Mouse (Mus musculus): ENCODE measurements at regions not wholly inside any gene's neighbourhood (a gene's known extent, or its start where the extent isn't known, plus 50 kb on each side); places are given as distances from the start of the nearest gene placed in this dataset.

GRCm38 (mm10) chr8:96174996-96175395 lies 286.6 kb upstream of the Got2 start:
- H3K27me3 ChIP-seq = no peaks in the 10 kb centered on the region
- peak; percentile 74; the same call in 1 of the 2 replicates for ATAC-seq (ENCODE audit: low FRiP score)
- no peak overlapping the region for H3K4me3 ChIP-seq
- WGBS = 60% methylated on average over 5 of the region's 5 CpGs
- no peaks in the 10 kb centered on the region for H3K9me3 ChIP-seq (replicated peaks)
- no peak overlapping the region for H3K27ac ChIP-seq
- H3K36me3 ChIP-seq = no peaks in the 10 kb centered on the region
- no peak overlapping the region for H3K9ac ChIP-seq
- H3K4me2 ChIP-seq (replicated peaks) = no peak overlapping the region
- no peaks in the 10 kb centered on the region for H3K4me1 ChIP-seq

GRCm38 (mm10) chr8:96164933-96165332 lies 276.6 kb upstream of the Got2 start:
- H3K9me3 ChIP-seq (replicated peaks) = no peaks in the 10 kb centered on the region
- H3K4me1 ChIP-seq = no peaks in the 10 kb centered on the region
- no peak overlapping the region for H3K27ac ChIP-seq
- ATAC-seq (ENCODE audit: low FRiP score) = no peak
- H3K27me3 ChIP-seq = no peaks in the 10 kb centered on the region
- 91% methylated on average over 8 of the region's 8 CpGs for WGBS
- H3K9ac ChIP-seq = no peak overlapping the region
- no peak overlapping the region for H3K4me3 ChIP-seq
- H3K36me3 ChIP-seq = no peaks in the 10 kb centered on the region
- no peak overlapping the region for H3K4me2 ChIP-seq (replicated peaks)

- Histone ChIP-seq H3K9me3 (replicated peaks) (no peaks in the 10 kb centered on the region), H3K9ac (no peak overlapping the region), H3K4me3 (no peak overlapping the region), H3K36me3 (no peaks in the 10 kb centered on the region), H3K4me2 (replicated peaks) (no peak overlapping the region), H3K27me3 (no peaks in the 10 kb centered on the region), H3K4me1 (no peaks in the 10 kb centered on the region), H3K27ac (no peak overlapping the region)
- no peak for ATAC-seq (ENCODE audit: low FRiP score)
- WGBS = 47% methylated on average over 6 of the region's 6 CpGs
Observed at GRCm38 (mm10) chr8:96159899-96160298, 271.6 kb upstream of the Got2 start.

- no peak for ATAC-seq (ENCODE audit: low FRiP score)
- WGBS = 44% methylated on average over 12 of the region's 12 CpGs
- Histone ChIP-seq H3K9me3 (replicated peaks) (no peaks in the 10 kb centered on the region), H3K36me3 (no peaks in the 10 kb centered on the region), H3K9ac (no peak overlapping the region), H3K4me1 (no peaks in the 10 kb centered on the region), H3K4me2 (replicated peaks) (no peak overlapping the region), H3K27ac (no peak overlapping the region), H3K4me3 (no peak overlapping the region), H3K27me3 (no peaks in the 10 kb centered on the region)
Observed at GRCm38 (mm10) chr8:96152496-96153250, 264.3 kb upstream of the Got2 start.

- ATAC-seq (ENCODE audit: low FRiP score) = no peak
- WGBS = 83% methylated on average over 10 of the region's 10 CpGs
- no peaks in the 10 kb centered on the region for H3K4me1 ChIP-seq
- no peaks in the 10 kb centered on the region for H3K27me3 ChIP-seq
- no peaks in the 10 kb centered on the region for H3K9me3 ChIP-seq (replicated peaks)
- no peak overlapping the region for H3K27ac ChIP-seq
- no peak overlapping the region for H3K4me3 ChIP-seq
- no peak overlapping the region for H3K4me2 ChIP-seq (replicated peaks)
- no peak overlapping the region for H3K9ac ChIP-seq
- no peaks in the 10 kb centered on the region for H3K36me3 ChIP-seq
Observed at GRCm38 (mm10) chr8:96152056-96152455, 263.7 kb upstream of the Got2 start.

- no peaks in the 10 kb centered on the region for H3K4me1 ChIP-seq
- no peak overlapping the region for H3K27ac ChIP-seq
- H3K9ac ChIP-seq = no peak overlapping the region
- H3K9me3 ChIP-seq (replicated peaks) = no peaks in the 10 kb centered on the region
- WGBS = 85% methylated on average over 16 of the region's 16 CpGs
- no peaks in the 10 kb centered on the region for H3K27me3 ChIP-seq
- no peak overlapping the region for H3K4me3 ChIP-seq
- no peaks in the 10 kb centered on the region for H3K36me3 ChIP-seq
- no peak for ATAC-seq (ENCODE audit: low FRiP score)
- no peak overlapping the region for H3K4me2 ChIP-seq (replicated peaks)
Observed at GRCm38 (mm10) chr8:96151065-96151472, 262.7 kb upstream of the Got2 start.

GRCm38 (mm10) chr8:96132183-96132582 lies 243.8 kb upstream of the Got2 start:
- no peak overlapping the region for H3K4me2 ChIP-seq (replicated peaks)
- no peaks in the 10 kb centered on the region for H3K4me1 ChIP-seq
- H3K4me3 ChIP-seq = no peak overlapping the region
- no peaks in the 10 kb centered on the region for H3K36me3 ChIP-seq
- H3K9ac ChIP-seq = no peak overlapping the region
- no peak overlapping the region for H3K27ac ChIP-seq
- WGBS = 30% methylated on average over 5 of the region's 5 CpGs
- ATAC-seq (ENCODE audit: low FRiP score) = no peak
- no peaks in the 10 kb centered on the region for H3K27me3 ChIP-seq
- H3K9me3 ChIP-seq (replicated peaks) = no peaks in the 10 kb centered on the region

GRCm38 (mm10) chr8:96128329-96128728 lies 240.0 kb upstream of the Got2 start:
- H3K4me3 ChIP-seq = no peak overlapping the region
- no peaks in the 10 kb centered on the region for H3K4me1 ChIP-seq
- H3K27me3 ChIP-seq = no peaks in the 10 kb centered on the region
- H3K27ac ChIP-seq = no peak overlapping the region
- H3K9me3 ChIP-seq (replicated peaks) = no peaks in the 10 kb centered on the region; the same call in 1 of the 2 replicates
- H3K9ac ChIP-seq = no peak overlapping the region
- WGBS = 72% methylated on average over 2 of the region's 2 CpGs
- H3K36me3 ChIP-seq = no peaks in the 10 kb centered on the region
- no peak overlapping the region for H3K4me2 ChIP-seq (replicated peaks)
- no peak for ATAC-seq (ENCODE audit: low FRiP score)

- 83% methylated on average over 5 of the region's 5 CpGs for WGBS
Observed at GRCm38 (mm10) chr8:96100817-96101216, 212.5 kb upstream of the Got2 start.

GRCm38 (mm10) chr8:96092931-96093330 lies 204.6 kb upstream of the Got2 start:
- no peaks in the 10 kb centered on the region for H3K27me3 ChIP-seq
- H3K27ac ChIP-seq = no peak overlapping the region
- WGBS = 84% methylated on average over 3 of the region's 3 CpGs
- H3K4me3 ChIP-seq = no peak overlapping the region
- no peaks in the 10 kb centered on the region for H3K36me3 ChIP-seq
- H3K9ac ChIP-seq = no peak overlapping the region
- H3K4me2 ChIP-seq (replicated peaks) = no peak overlapping the region
- no peak for ATAC-seq (ENCODE audit: low FRiP score)
- no peaks in the 10 kb centered on the region for H3K9me3 ChIP-seq (replicated peaks)
- H3K4me1 ChIP-seq = no peaks in the 10 kb centered on the region

More at GRCm38 (mm10) chr8:96100817-96101216, 212.5 kb upstream of the Got2 start:
- Histone ChIP-seq H3K9me3 (replicated peaks) (no peaks in the 10 kb centered on the region), H3K4me3 (no peak overlapping the region), H3K4me1 (no peaks in the 10 kb centered on the region), H3K4me2 (replicated peaks) (no peak overlapping the region), H3K9ac (no peak overlapping the region), H3K27ac (no peak overlapping the region), H3K27me3 (no peaks in the 10 kb centered on the region), H3K36me3 (no peaks in the 10 kb centered on the region)
- no peak for ATAC-seq (ENCODE audit: low FRiP score)

GRCm38 (mm10) chr8:96090231-96090630 lies 201.9 kb upstream of the Got2 start:
- Histone ChIP-seq H3K36me3 (no peaks in the 10 kb centered on the region), H3K4me1 (no peaks in the 10 kb centered on the region), H3K9me3 (replicated peaks) (no peaks in the 10 kb centered on the region), H3K27ac (no peak overlapping the region), H3K27me3 (no peaks in the 10 kb centered on the region), H3K4me2 (replicated peaks) (no peak overlapping the region), H3K4me3 (no peak overlapping the region), H3K9ac (no peak overlapping the region)
- no peak for ATAC-seq (ENCODE audit: low FRiP score)
- 85% methylated on average over 1 of the region's 1 CpGs for WGBS

GRCm38 (mm10) chr8:96068306-96068705 lies 180.0 kb upstream of the Got2 start:
- 76% methylated on average over 5 of the region's 5 CpGs for whole genome bisulfite sequencing
- no peak for ATAC-seq (ENCODE audit: low FRiP score)

GRCm38 (mm10) chr8:96047686-96048085 lies 159.3 kb upstream of the Got2 start:
- no peaks in the 10 kb centered on the region for H3K9me3 ChIP-seq (replicated peaks)
- 50% methylated on average over 3 of the region's 3 CpGs for WGBS

More at GRCm38 (mm10) chr8:96068306-96068705, 180.0 kb upstream of the Got2 start:
- Histone ChIP-seq H3K9ac (no peak overlapping the region), H3K4me3 (no peak overlapping the region), H3K27ac (no peak overlapping the region), H3K4me1 (no peaks in the 10 kb centered on the region), H3K27me3 (no peaks in the 10 kb centered on the region), H3K36me3 (no peaks in the 10 kb centered on the region), H3K4me2 (replicated peaks) (no peak overlapping the region), H3K9me3 (replicated peaks) (no peaks in the 10 kb centered on the region)

More at GRCm38 (mm10) chr8:96047686-96048085, 159.3 kb upstream of the Got2 start:
- Histone ChIP-seq H3K27me3 (no peaks in the 10 kb centered on the region), H3K4me2 (replicated peaks) (no peak overlapping the region), H3K4me3 (no peak overlapping the region), H3K4me1 (peaks cover 4% of the 10 kb centered on the region; the same call in 1 of the 2 replicates), H3K36me3 (no peaks in the 10 kb centered on the region), H3K9ac (no peak overlapping the region), H3K27ac (no peak overlapping the region)
- no peak for ATAC-seq (ENCODE audit: low FRiP score)

Data from hindbrain, embryonic 12.5 days (tissue).